Mouse (Mus musculus): ENCODE results near the gene Mrap2. TPM values are rescaled to one million over a fixed set of nuclear protein-coding genes. Genes with fewer than 3 reads are reported as not detected.
A peak's percentile ranks its signal among the peaks of the same experiment; 100 is the strongest.
"Not testable (repeated sequence)": the region's sequence is repeated elsewhere in the genome, so short reads cannot be mapped to it uniquely, and the experiment has no call there.

Gene Mrap2
- under 1 TPM; 0.10 to 0.33 TPM for total RNA-seq (2021)
- long read RNA-seq, experiment 1 = 0 reads
- long read RNA-seq, experiment 2 = 0 reads

DNA sequence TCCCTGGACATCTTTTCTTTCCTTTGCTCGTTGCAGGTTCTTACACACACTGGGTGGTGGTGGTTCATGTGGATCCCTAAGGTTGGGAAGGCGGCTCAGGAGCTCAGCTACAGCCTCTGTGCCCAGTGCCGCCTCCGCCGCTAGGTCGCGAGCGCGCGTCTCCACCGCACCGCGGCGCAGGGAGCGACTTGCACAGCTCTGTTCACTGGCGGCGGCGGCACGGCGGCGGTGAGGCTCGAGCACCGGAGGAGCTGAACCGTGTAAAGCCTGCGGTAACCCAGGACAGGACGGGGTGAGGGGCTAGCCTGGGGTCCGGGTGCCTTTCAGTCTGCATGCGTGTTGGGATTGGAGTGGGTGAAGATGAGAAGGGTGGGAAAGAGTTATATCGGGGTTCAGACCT, at the start of gene Mrap2:
Gene Mrap2, plus strand, starts transcription at position 201 of the 400 bp plus-strand sequence.
- Histone ChIP-seq H3K4me3 (peak within 1 kb of the TSS; percentile 50), H3K27ac (no peak within 1 kb of the TSS)
- TF ChIP-seq CTCF (IDR thresholded peaks at IDR 0.05) = 0 out of 2 replicates have a peak, but pooled peaks have one; percentile 2
- peak; percentile 31 for DNase-seq
- intact Hi-C loops (cut with DNase I) = no loop called here

DNA sequence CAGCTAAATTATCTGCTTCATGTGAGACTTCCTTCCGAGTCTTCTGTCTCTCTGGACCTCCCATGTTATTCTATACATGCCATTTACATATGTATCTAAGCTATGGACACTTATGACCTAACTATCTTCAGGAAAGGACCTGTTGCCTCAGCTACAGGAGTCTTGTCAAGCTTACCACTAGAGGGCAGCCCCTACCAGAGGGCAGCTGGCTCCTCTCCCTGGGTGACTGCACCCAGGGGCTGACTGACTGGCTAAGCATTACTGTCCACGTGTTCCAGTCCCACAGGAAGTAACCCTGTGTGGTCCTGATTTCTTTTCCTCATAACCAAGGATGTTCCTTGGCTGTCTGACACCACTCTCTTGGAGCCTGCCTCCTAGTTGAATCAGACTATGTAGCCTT, 46.1 kb upstream of the Mrap2 start:
- intact Hi-C loops (cut with DNase I) = no loop called here
- no peak overlapping the region for H3K27ac ChIP-seq
- DNase-seq = peak; percentile 28
- TF ChIP-seq CTCF (IDR thresholded peaks at IDR 0.05) = peak; percentile 52
- H3K4me3 ChIP-seq = no peak overlapping the region

DNA sequence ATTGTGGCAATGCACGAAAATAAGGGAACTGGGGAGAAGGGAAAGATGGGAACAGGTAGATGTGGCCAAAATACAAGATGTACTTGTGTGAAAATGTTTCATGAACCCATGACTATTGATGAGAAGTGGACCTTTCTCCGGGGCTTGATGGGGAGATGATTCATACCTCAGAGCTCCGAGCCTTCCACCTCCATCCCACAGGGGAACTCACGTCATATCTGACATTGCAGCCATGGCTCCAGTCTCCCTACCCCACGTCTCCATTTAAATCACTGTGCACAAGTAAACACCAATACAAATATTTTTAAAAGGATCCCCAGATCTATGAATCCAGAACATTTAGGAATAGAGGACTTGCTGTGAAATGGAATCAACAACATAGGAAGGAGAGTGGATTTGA, 29.1 kb upstream of the Mrap2 start:
- intact Hi-C loops (cut with DNase I) = no loop called here
- Histone ChIP-seq H3K4me3 (no peak overlapping the region), H3K27ac (no peak overlapping the region)
- no peak for DNase-seq
- no peak for TF ChIP-seq CTCF (IDR thresholded peaks at IDR 0.05)

DNA sequence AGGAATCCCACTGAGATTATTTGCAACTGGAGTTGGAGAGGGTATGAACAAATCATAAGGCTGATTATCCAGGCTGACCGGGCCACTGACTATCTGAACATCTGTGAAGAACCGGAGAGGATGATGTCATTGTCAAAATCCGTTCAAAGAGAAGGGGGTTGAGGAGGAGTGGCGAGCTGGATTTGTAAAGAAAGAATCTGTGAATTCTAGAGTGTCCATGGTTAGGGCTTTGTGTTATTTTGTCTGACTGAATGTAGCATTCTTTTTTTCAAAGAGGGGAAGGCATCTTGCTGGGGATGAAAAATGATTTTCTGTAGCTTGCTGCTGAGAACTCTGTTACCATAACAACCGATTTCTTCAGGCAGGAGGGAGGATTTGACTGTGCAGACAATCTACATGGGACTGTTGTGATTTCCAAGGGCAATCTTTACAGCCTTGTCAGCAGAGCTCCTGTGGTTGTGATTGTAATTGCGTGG, 28.6 kb upstream of the Mrap2 start:
- H3K27ac ChIP-seq = no peak overlapping the region
- H3K4me3 ChIP-seq = no peak overlapping the region
- TF ChIP-seq CTCF (IDR thresholded peaks at IDR 0.05) = no peak
- intact Hi-C loops (cut with DNase I) = no loop called here
- no peak for DNase-seq

DNA sequence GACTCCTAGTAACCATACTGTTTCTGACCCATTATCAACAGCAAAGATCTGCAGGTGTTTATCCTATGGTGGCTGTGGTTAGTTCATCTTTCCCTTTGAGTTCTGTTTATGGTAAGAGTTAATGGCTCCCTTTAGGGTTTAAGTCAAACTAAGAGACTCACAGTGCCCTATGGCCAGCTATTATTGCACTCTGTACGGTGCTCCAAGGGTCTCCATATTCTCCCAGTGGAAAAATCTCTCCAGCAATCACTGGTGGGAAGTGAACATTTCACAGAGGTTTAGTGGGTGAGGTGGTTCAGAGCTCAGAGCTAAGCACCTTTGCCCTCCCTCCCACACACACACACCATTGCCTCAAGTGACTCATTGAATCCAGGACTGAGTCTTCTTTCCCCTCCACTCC, 28.1 kb upstream of the Mrap2 start:
- intact Hi-C loops (cut with DNase I) = no loop called here
- no peak for TF ChIP-seq CTCF (IDR thresholded peaks at IDR 0.05)
- no peak for DNase-seq
- no peak overlapping the region for H3K4me3 ChIP-seq
- H3K27ac ChIP-seq = no peak overlapping the region

DNA sequence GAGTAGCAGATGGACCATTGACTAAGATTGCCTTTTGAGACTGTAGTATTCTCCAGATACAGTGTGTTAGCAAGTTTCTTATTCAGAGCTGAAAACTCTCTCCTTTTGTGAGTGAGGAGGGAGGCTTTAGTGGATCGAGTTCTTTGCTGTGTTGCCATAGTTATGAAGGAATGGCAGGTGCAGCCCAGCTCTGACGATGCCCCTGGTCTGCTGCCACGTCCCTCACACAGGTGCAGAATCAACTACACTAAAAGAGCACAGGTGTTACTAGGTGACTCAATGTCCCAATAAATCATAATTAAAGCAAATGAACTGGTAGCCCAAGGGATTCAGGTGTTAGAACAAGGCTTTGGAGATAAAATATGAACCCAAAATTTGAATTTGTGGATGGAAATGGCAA, 25.1 kb upstream of the Mrap2 start:
- DNase-seq = no peak
- no peak for TF ChIP-seq CTCF (IDR thresholded peaks at IDR 0.05)
- Histone ChIP-seq H3K27ac (no peak overlapping the region), H3K4me3 (no peak overlapping the region)
- intact Hi-C loops (cut with DNase I) = no loop called here

DNA sequence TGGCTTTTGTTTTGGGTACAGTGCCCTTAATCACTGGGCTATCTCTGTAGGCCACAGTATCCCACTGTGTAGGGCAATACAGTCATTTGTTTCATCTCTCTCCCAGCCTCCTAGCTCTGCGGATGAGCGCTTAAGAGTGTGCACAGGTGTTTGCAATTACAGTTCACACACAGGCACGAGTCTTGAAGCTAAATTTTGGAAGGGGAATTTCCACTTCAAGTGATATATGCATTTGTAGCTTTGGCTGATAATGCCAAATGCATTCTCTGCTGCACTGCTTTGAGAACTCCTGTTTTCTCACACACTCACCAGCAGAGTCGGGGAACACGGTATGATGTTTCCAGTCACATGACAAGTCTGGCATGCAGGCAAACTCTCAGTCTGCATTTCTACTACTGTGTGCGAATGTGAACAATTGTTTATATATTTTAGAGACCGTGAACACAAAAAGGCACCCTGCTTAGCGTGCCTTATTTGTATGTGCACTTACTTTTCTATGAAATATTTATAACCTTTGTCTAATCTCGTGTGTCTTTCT, 22.1 kb upstream of the Mrap2 start:
- Histone ChIP-seq H3K27ac (no peak overlapping the region), H3K4me3 (no peak overlapping the region)
- intact Hi-C loops (cut with DNase I) = no loop called here
- no peak for TF ChIP-seq CTCF (IDR thresholded peaks at IDR 0.05)
- no peak for DNase-seq

DNA sequence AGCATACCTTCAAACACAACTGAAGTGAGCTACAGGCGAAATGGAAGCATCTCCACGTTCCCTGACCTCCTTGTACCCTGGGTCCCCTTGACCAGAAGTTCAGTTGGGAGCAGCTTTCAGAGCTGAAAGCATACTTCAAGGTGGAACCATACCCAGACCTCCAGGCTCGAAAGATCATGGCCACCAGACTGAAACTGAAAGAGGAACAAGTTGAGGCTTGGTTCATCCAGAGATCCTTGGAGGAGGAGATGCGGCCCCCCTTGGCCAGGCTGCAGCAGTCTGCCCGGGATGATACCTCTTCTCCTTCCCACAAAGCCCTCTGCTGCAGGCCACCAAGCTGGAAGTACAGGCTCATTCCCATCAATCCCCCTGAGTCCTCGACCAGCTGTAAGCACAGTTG, 17.1 kb upstream of the Mrap2 start:
- DNase-seq; H3K27ac ChIP-seq; intact Hi-C loops (cut with DNase I); H3K4me3 ChIP-seq: not testable (repeated sequence)

DNA sequence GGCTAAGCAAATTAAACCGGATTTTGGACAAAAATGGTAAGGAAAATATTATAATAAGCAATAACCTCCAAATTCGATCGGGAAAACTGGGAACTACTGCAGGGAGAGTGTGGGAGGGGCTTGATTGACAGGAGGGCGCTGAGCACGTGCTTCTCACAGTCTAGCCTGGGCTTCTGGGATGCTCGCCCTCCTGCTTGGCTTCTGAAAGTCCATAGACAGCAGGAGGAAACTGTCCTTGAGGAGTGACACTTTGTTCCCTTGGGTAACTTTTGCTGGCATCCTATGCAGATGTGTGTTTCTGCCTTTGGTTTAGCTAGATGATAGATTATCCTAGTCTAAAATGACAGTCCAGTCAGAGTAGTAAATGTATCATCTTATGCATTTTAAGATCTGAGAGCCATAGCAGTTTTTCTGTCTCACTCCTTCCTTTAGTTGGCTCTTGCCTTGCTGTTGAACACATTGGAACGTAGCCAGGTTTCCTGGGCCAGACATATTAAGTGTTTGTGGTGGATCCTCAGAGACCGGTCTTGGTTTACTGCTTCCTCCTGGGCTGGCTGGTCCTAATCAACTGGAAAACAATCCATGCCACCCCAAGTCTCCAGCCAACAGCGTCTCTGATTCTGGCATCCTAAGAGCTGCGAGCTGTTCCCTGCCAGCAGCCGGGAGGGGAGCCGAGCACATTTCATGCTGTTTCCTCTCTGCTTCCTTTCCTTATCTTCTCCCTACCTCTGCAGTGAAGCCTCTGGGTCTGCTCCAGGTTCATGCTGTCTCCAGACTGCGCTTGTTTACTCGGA, 8.1 kb upstream of the Mrap2 start:
- TF ChIP-seq CTCF (IDR thresholded peaks at IDR 0.05) = no peak
- H3K27ac ChIP-seq = no peak overlapping the region
- intact Hi-C loops (cut with DNase I) = no loop called here
- no peak for DNase-seq
- no peak overlapping the region for H3K4me3 ChIP-seq

DNA sequence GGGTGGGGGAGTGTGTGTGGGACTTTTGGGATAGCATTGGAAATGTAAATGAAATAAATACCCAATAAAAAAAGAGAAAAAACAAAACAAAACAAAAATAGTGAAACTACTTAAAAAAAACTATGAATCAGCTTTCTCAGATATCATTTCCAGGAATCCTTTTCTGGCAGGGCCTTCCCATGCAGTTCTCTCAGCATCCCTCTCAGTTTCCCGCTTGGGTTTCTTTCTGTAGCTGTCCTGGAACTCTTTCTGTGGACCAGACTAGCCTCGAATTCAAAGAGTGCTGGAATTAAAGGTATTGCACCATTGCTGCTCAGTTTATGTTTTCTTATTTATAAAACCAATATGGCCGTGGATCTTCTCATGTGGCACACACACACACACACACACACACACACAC, 1.0 kb upstream of the Mrap2 start:
- Histone ChIP-seq H3K27ac (no peak overlapping the region), H3K4me3 (no peak overlapping the region)
- no peak for DNase-seq
- no peak for TF ChIP-seq CTCF (IDR thresholded peaks at IDR 0.05)
- intact Hi-C loops (cut with DNase I) = no loop called here

DNA sequence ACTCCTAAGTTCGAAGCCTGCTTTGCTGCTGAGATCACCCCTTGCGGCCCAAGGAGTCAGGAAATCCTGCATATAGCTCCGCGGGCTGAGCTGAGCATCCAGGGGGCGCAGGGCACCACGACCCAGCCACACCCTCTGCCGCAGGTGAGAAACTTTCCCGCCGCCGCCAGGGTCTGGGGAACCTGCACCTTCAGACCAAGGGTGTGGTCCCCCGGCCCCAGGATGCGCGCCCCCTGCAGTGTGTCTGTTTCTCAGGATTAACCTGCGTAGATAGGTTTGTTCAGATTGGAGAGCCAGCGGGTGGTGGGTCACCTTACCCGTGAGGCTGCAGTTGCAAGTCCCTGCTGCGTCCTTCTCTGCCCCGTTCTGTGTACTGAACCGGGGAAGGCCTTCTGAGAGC, 426 bp downstream of the Mrap2 start:
- TF ChIP-seq CTCF (IDR thresholded peaks at IDR 0.05) = no peak
- no peak for DNase-seq
- peak overlapping the region; percentile 50 for H3K4me3 ChIP-seq
- no peak overlapping the region for H3K27ac ChIP-seq
- intact Hi-C loops (cut with DNase I) = no loop called here

DNA sequence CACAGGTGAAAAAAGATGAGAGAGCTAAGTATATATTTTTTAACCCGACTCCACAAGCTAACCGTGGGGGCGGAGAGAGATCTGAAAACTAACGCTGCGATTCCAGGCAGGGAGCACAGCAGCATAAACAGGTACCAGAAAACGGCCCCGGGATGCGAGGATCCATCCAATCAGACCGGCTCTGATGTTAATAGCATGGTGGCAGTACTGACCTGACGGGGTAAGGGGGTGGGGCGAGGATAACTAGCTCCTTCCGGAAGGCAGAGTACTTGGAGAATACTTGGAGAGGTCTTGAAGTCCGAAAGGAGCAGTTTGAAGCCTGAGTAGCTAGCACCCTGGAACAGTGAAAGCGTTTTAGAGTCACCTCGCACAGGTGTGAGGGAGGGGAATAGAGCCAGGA, 1.1 kb downstream of the Mrap2 start:
- H3K4me3 ChIP-seq = no peak overlapping the region
- intact Hi-C loops (cut with DNase I) = no loop called here
- no peak for TF ChIP-seq CTCF (IDR thresholded peaks at IDR 0.05)
- no peak overlapping the region for H3K27ac ChIP-seq
- DNase-seq = no peak

DNA sequence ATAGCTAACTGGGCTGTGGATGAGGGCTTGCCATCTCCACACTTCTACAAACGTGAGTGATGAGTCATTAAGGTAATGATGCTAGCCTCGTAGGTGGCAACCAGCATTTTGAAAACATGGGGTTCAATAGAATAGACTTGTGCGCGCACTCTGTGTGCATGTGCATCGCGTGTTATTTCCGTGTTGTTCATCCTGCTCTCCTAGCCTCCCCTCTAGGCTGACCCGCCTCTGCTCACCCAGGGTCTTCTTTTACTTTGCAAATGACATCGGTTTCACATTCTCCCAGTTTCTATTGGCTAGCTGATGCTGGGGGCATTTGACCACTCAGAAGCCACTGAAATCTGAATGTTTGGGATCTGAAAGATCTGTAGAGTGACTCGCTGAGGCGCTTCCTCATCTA, 1.6 kb downstream of the Mrap2 start:
- Histone ChIP-seq H3K4me3 (no peak overlapping the region), H3K27ac (no peak overlapping the region)
- intact Hi-C loops (cut with DNase I) = no loop called here
- no peak for TF ChIP-seq CTCF (IDR thresholded peaks at IDR 0.05)
- DNase-seq = no peak

DNA sequence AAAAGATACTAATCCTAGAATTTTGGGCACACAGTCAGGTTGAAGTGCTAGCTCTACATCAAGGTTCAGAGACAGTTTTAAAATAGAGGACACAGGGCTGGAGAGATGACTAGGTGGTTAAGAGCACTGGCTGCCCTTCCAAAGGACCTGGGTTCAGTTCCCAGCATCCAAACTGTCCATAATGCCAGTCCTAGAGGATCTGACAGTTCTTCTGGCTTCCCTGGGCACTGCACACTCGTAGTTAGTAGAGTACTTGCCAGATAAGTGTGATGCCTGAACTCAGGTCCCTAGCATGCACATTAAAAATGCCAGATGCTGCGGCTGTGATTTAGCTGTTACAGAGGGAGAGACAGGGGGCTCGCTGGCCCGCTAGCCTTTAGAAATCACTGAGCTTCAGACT, 2.3 kb downstream of the Mrap2 start:
- H3K27ac ChIP-seq = no peak overlapping the region
- H3K4me3 ChIP-seq = no peak overlapping the region
- TF ChIP-seq CTCF (IDR thresholded peaks at IDR 0.05) = no peak
- intact Hi-C loops (cut with DNase I) = no loop called here
- DNase-seq = no peak

Measured in gastrocnemius, adult 2 months (tissue).